Mouse (Mus musculus): Measurements from ENCODE around the gene Atg13. TPM values are rescaled to one million over a fixed set of nuclear protein-coding genes. Genes with fewer than 3 reads are reported as not detected.
"Not testable (repeated sequence)": the region's sequence is repeated elsewhere in the genome, so short reads cannot be mapped to it uniquely, and the experiment has no call there.

Gene Atg13
- polyA plus RNA-seq (2016; fragmentation: Nextera tagmentation; extraction: Ambion mirVana), result 36.1 and 40.3 TPM in 2 replicates

- Histone ChIP-seq H3K9ac (peak within 1 kb of the TSS; percentile 76), H3K4me2 (replicated peaks) (peak within 1 kb of the TSS; percentile 94), H3K36me3 (no peaks in the 10 kb centered on the region), H3K27me3 (no peaks in the 10 kb centered on the region), H3K4me3 (peak within 1 kb of the TSS; percentile 92), H3K4me1 (peaks cover 18% of the 10 kb centered on the region), H3K27ac (peak within 1 kb of the TSS; percentile 31), H3K9me3 (replicated peaks) (no peaks in the 10 kb centered on the region)
- ATAC-seq (ENCODE audit: low FRiP score), result peak; percentile 99
- WGBS, result under 1% methylated on average over 66 of the region's 66 CpGs
Observed at GRCm38 (mm10) chr2:91710272-91711234, at the start of gene Atg13, which contains the start of gene Harbi1. Gene Atg13, minus strand, starts transcription at chr2:91710576. Gene Harbi1, plus strand, starts transcription at chr2:91710852.

- H3K9me3 ChIP-seq (replicated peaks), result no peaks in the 10 kb centered on the region
- H3K9ac ChIP-seq, result no peak overlapping the region
- H3K36me3 ChIP-seq, result no peaks in the 10 kb centered on the region
- H3K4me3 ChIP-seq, result no peak overlapping the region
- no peaks in the 10 kb centered on the region for H3K4me1 ChIP-seq
- H3K27ac ChIP-seq, result no peak overlapping the region
- WGBS, result 66% methylated on average over 2 of the region's 2 CpGs
- no peaks in the 10 kb centered on the region for H3K27me3 ChIP-seq
- H3K4me2 ChIP-seq (replicated peaks), result no peak overlapping the region
- ATAC-seq (ENCODE audit: low FRiP score), result no peak
Observed at GRCm38 (mm10) chr2:91749811-91750261, 39.5 kb upstream of the Atg13 start.

- H3K9me3 ChIP-seq (replicated peaks), result no peaks in the 10 kb centered on the region
- WGBS, result 92% methylated on average over 5 of the region's 5 CpGs
- H3K36me3 ChIP-seq, result no peaks in the 10 kb centered on the region
- no peak overlapping the region for H3K4me2 ChIP-seq (replicated peaks)
- no peaks in the 10 kb centered on the region for H3K27me3 ChIP-seq
- ATAC-seq (ENCODE audit: low FRiP score), result no peak
- no peaks in the 10 kb centered on the region for H3K4me1 ChIP-seq
- no peak overlapping the region for H3K27ac ChIP-seq
- no peak overlapping the region for H3K9ac ChIP-seq
- H3K4me3 ChIP-seq, result no peak overlapping the region
Observed at GRCm38 (mm10) chr2:91744686-91745085, 34.3 kb upstream of the Atg13 start.

- ATAC-seq (ENCODE audit: low FRiP score), result no peak
- WGBS, result 90% methylated on average over 1 of the region's 1 CpGs
- Histone ChIP-seq H3K4me1 (no peaks in the 10 kb centered on the region), H3K27ac (no peak overlapping the region), H3K27me3 (no peaks in the 10 kb centered on the region), H3K4me3 (no peak overlapping the region), H3K4me2 (replicated peaks) (no peak overlapping the region), H3K9me3 (replicated peaks) (no peaks in the 10 kb centered on the region), H3K9ac (no peak overlapping the region), H3K36me3 (no peaks in the 10 kb centered on the region)
Observed at GRCm38 (mm10) chr2:91739586-91739985, 29.2 kb upstream of the Atg13 start.

- Histone ChIP-seq H3K4me1 (peaks cover 2% of the 10 kb centered on the region; the same call in 1 of the 2 replicates), H3K9me3 (replicated peaks) (no peaks in the 10 kb centered on the region), H3K27me3 (no peaks in the 10 kb centered on the region), H3K9ac (no peak overlapping the region), H3K36me3 (no peaks in the 10 kb centered on the region; the same call in 1 of the 2 replicates), H3K4me2 (replicated peaks) (no peak overlapping the region), H3K4me3 (no peak overlapping the region), H3K27ac (no peak overlapping the region)
- no peak for ATAC-seq (ENCODE audit: low FRiP score)
- WGBS, result 93% methylated on average over 5 of the region's 5 CpGs
Observed at GRCm38 (mm10) chr2:91735221-91735620, 24.8 kb upstream of the Atg13 start.

- WGBS, result under 1% methylated on average over 68 of the region's 68 CpGs
- H3K9ac ChIP-seq, result peak within 1 kb of the TSS; percentile 93
- peak within 1 kb of the TSS; percentile 92 for H3K27ac ChIP-seq
- peak within 1 kb of the TSS; percentile 89 for H3K4me3 ChIP-seq
- H3K36me3 ChIP-seq, result no peaks in the 10 kb centered on the region; the same call in 1 of the 2 replicates
- peak within 1 kb of the TSS; percentile 64 for H3K4me2 ChIP-seq (replicated peaks)
- no peaks in the 10 kb centered on the region for H3K27me3 ChIP-seq
- no peaks in the 10 kb centered on the region for H3K9me3 ChIP-seq (replicated peaks)
- peak; percentile 90 for ATAC-seq (ENCODE audit: low FRiP score)
- peaks cover 2% of the 10 kb centered on the region; the same call in 1 of the 2 replicates for H3K4me1 ChIP-seq
Observed at GRCm38 (mm10) chr2:91729971-91730821, 19.8 kb upstream of the Atg13 start, which contains the start of gene Ambra1. Gene Ambra1, plus strand, starts transcription at chr2:91730134.

GRCm38 (mm10) chr2:91729571-91729970 is 19.2 kb upstream of the Atg13 start:
- Histone ChIP-seq H3K36me3 (no peaks in the 10 kb centered on the region; the same call in 1 of the 2 replicates), H3K27ac (no peak overlapping the region), H3K9me3 (replicated peaks) (no peaks in the 10 kb centered on the region), H3K27me3 (no peaks in the 10 kb centered on the region), H3K9ac (peak overlapping the region; percentile 93; the same call in 1 of the 2 replicates), H3K4me1 (peaks cover 2% of the 10 kb centered on the region; the same call in 1 of the 2 replicates), H3K4me3 (peak overlapping the region; percentile 89), H3K4me2 (replicated peaks) (peak overlapping the region; percentile 43)
- peak; percentile 12; the same call in 1 of the 2 replicates for ATAC-seq (ENCODE audit: low FRiP score)
- 14% methylated on average over 4 of the region's 4 CpGs for WGBS

- WGBS, result 86% methylated on average over 3 of the region's 3 CpGs
- Histone ChIP-seq H3K4me2 (replicated peaks) (no peak overlapping the region), H3K4me1 (peaks cover 2% of the 10 kb centered on the region; the same call in 1 of the 2 replicates), H3K9ac (no peak overlapping the region), H3K27ac (no peak overlapping the region), H3K9me3 (replicated peaks) (no peaks in the 10 kb centered on the region), H3K36me3 (no peaks in the 10 kb centered on the region), H3K4me3 (no peak overlapping the region), H3K27me3 (no peaks in the 10 kb centered on the region)
- no peak for ATAC-seq (ENCODE audit: low FRiP score)
Observed at GRCm38 (mm10) chr2:91727011-91727410, 16.6 kb upstream of the Atg13 start.

- not testable (repeated sequence) for H3K4me2 ChIP-seq (replicated peaks); H3K4me1 ChIP-seq; H3K27me3 ChIP-seq; H3K4me3 ChIP-seq; H3K9me3 ChIP-seq (replicated peaks); H3K27ac ChIP-seq; H3K9ac ChIP-seq; ATAC-seq (ENCODE audit: low FRiP score); H3K36me3 ChIP-seq
- 57% methylated on average over 4 of the region's 4 CpGs for WGBS
Observed at GRCm38 (mm10) chr2:91725476-91725875, 15.1 kb upstream of the Atg13 start.

- Histone ChIP-seq H3K27ac (no peak overlapping the region), H3K4me3 (no peak overlapping the region), H3K9ac (no peak overlapping the region), H3K27me3 (no peaks in the 10 kb centered on the region), H3K4me1 (no peaks in the 10 kb centered on the region), H3K36me3 (peaks cover 14% of the 10 kb centered on the region), H3K9me3 (replicated peaks) (no peaks in the 10 kb centered on the region), H3K4me2 (replicated peaks) (no peak overlapping the region)
- no peak for ATAC-seq (ENCODE audit: low FRiP score)
- WGBS, result 78% methylated on average over 2 of the region's 2 CpGs
Observed at GRCm38 (mm10) chr2:91724716-91725115, 14.3 kb upstream of the Atg13 start.

- no peaks in the 10 kb centered on the region for H3K27me3 ChIP-seq
- H3K4me1 ChIP-seq, result no peaks in the 10 kb centered on the region
- no peak overlapping the region for H3K9ac ChIP-seq
- H3K27ac ChIP-seq, result no peak overlapping the region
- H3K4me3 ChIP-seq, result no peak overlapping the region
- no peak overlapping the region for H3K4me2 ChIP-seq (replicated peaks)
- no peak for ATAC-seq (ENCODE audit: low FRiP score)
- no peaks in the 10 kb centered on the region for H3K9me3 ChIP-seq (replicated peaks)
- peaks cover 16% of the 10 kb centered on the region for H3K36me3 ChIP-seq
Observed at GRCm38 (mm10) chr2:91723951-91724350, 13.6 kb upstream of the Atg13 start.

GRCm38 (mm10) chr2:91723382-91723781 is 13.0 kb upstream of the Atg13 start:
- H3K27ac ChIP-seq, result no peak overlapping the region
- H3K9ac ChIP-seq, result no peak overlapping the region
- H3K36me3 ChIP-seq, result peaks cover 16% of the 10 kb centered on the region
- no peak overlapping the region for H3K4me3 ChIP-seq
- H3K9me3 ChIP-seq (replicated peaks), result no peaks in the 10 kb centered on the region
- no peaks in the 10 kb centered on the region for H3K27me3 ChIP-seq
- no peaks in the 10 kb centered on the region for H3K4me1 ChIP-seq
- ATAC-seq (ENCODE audit: low FRiP score), result no peak
- WGBS, result 82% methylated on average over 4 of the region's 4 CpGs
- H3K4me2 ChIP-seq (replicated peaks), result no peak overlapping the region

Measured in hindbrain, embryonic 12.5 days (tissue).